Mouse (Mus musculus) intestine, embryonic 15.5 days (tissue): ENCODE data around the gene Ddx27. TPM values are rescaled to one million over a fixed set of nuclear protein-coding genes. Genes with fewer than 3 reads are reported as not detected.

Experiments used
- ATAC-seq: fragments of 200-750 bp; cut with Nextera tagmentation; 2 replicates; pipeline ENCODE4 v1.8.0; 2017; ENCODE audit warnings: moderate TSS enrichment, moderate library complexity
- H3K27ac ChIP-seq: fragments of 300-500 bp; sonication (generic); 2 replicates; pipeline ENCODE4 v1.5.1; 2015; ENCODE audit warnings: mild to moderate bottlenecking, inconsistent platforms
- H3K27me3 ChIP-seq: fragments of 300-500 bp; sonication (generic); replicated peaks from 2 replicates; pipeline ENCODE4 v1.6.1; 2015; ENCODE audit warnings: inconsistent platforms
- H3K36me3 ChIP-seq: fragments of 300-500 bp; sonication (generic); 2 replicates; pipeline ENCODE4 v1.6.1; 2015; ENCODE audit warnings: inconsistent platforms
- H3K4me1 ChIP-seq: fragments of 300-500 bp; sonication (generic); replicated peaks from 2 replicates; pipeline ENCODE4 v1.6.1; 2015; ENCODE audit warnings: inconsistent platforms
- H3K4me2 ChIP-seq: fragments of 300-500 bp; sonication (generic); replicated peaks from 2 replicates; pipeline ENCODE4 v1.6.1; 2015; ENCODE audit warnings: mild to moderate bottlenecking, inconsistent platforms
- H3K4me3 ChIP-seq: fragments of 300-500 bp; sonication (generic); replicated peaks from 2 replicates; pipeline ENCODE4 v1.5.1; 2015; ENCODE audit warnings: inconsistent platforms
- H3K9ac ChIP-seq: fragments of 300-500 bp; sonication (generic); 2 replicates; pipeline ENCODE4 v1.6.1; 2015; ENCODE audit warnings: inconsistent platforms
- H3K9me3 ChIP-seq: fragments of 300-500 bp; sonication (generic); 2 replicates; pipeline ENCODE4 v1.6.1; 2016; ENCODE audit warnings: inconsistent platforms
- WGBS: fragments of 180-500 bp; shearing (Covaris S2); methylation state at CpG from one replicate; pipeline ENCODE4 v1.1.7; 2015; 5-methylcytosine and 5-hydroxymethylcytosine counted together
- polyA plus RNA-seq: library from polyadenylated mRNA; unstranded; fragments of >200 nt; fragmentation: Nextera tagmentation; extraction: Ambion mirVana; gene quantifications from 2 replicates; pipeline ENCODE4 v1.2.1, GENCODE M21; 2015

Gene Ddx27
- 45.9 and 47.7 TPM in 2 replicates for polyA plus RNA-seq

- peak within 1 kb of the TSS; percentile 74; the same call in 1 of the 2 replicates for H3K27ac ChIP-seq
- peak within 1 kb of the TSS; percentile 83 for H3K4me2 ChIP-seq
- H3K4me3 ChIP-seq, result peak within 1 kb of the TSS; percentile 84
- no peaks in the 10 kb centered on the region for H3K9me3 ChIP-seq
- H3K4me1 ChIP-seq, result peaks cover 12% of the 10 kb centered on the region
- 1% methylated on average over 37 of the region's 37 CpGs for WGBS
- H3K9ac ChIP-seq, result peak within 1 kb of the TSS; percentile 79
- H3K27me3 ChIP-seq, result no peaks in the 10 kb centered on the region
- peaks cover 15% of the 10 kb centered on the region for H3K36me3 ChIP-seq
- peak; percentile 94 for ATAC-seq
These were observed at the start of gene Ddx27 for GRCm38 (mm10) chr2:167014702-167015381. Gene Ddx27 (plus strand): TSS chr2:167015193.

GRCm38 (mm10) chr2:166973153-166973552, 41.8 kb upstream of the Ddx27 start:
- H3K4me2 ChIP-seq, result no peak overlapping the region
- WGBS, result 37% methylated on average over 1 of the region's 1 CpGs
- H3K9me3 ChIP-seq, result no peaks in the 10 kb centered on the region
- H3K27me3 ChIP-seq, result no peaks in the 10 kb centered on the region
- H3K36me3 ChIP-seq, result no peaks in the 10 kb centered on the region
- H3K4me1 ChIP-seq, result no peaks in the 10 kb centered on the region; the same call in 1 of the 2 replicates
- no peak overlapping the region for H3K4me3 ChIP-seq
- no peak overlapping the region for H3K27ac ChIP-seq
- no peak for ATAC-seq
- H3K9ac ChIP-seq, result no peak overlapping the region

GRCm38 (mm10) chr2:166974177-166974872, 40.7 kb upstream of the Ddx27 start:
- H3K9ac ChIP-seq, result no peak overlapping the region
- no peaks in the 10 kb centered on the region for H3K36me3 ChIP-seq
- no peaks in the 10 kb centered on the region for H3K27me3 ChIP-seq
- WGBS, result 76% methylated on average over 6 of the region's 6 CpGs
- no peak overlapping the region for H3K4me2 ChIP-seq
- no peak for ATAC-seq
- H3K4me1 ChIP-seq, result no peaks in the 10 kb centered on the region; the same call in 1 of the 2 replicates
- H3K27ac ChIP-seq, result no peak overlapping the region
- no peak overlapping the region for H3K4me3 ChIP-seq
- H3K9me3 ChIP-seq, result no peaks in the 10 kb centered on the region

- no peaks in the 10 kb centered on the region for H3K9me3 ChIP-seq
- no peaks in the 10 kb centered on the region; the same call in 1 of the 2 replicates for H3K4me1 ChIP-seq
- no peak overlapping the region for H3K9ac ChIP-seq
- WGBS, result 70% methylated on average over 3 of the region's 3 CpGs
- H3K4me2 ChIP-seq, result no peak overlapping the region
- no peak overlapping the region for H3K27ac ChIP-seq
- no peak for ATAC-seq
- H3K27me3 ChIP-seq, result no peaks in the 10 kb centered on the region
- H3K36me3 ChIP-seq, result no peaks in the 10 kb centered on the region
- no peak overlapping the region for H3K4me3 ChIP-seq
These were observed 38.6 kb upstream of the Ddx27 start for GRCm38 (mm10) chr2:166976356-166976755.

- WGBS, result 83% methylated on average over 3 of the region's 3 CpGs
- Histone ChIP-seq H3K4me2 (no peak overlapping the region), H3K27ac (no peak overlapping the region), H3K9me3 (no peaks in the 10 kb centered on the region), H3K9ac (no peak overlapping the region), H3K4me1 (no peaks in the 10 kb centered on the region; the same call in 1 of the 2 replicates), H3K4me3 (no peak overlapping the region), H3K27me3 (no peaks in the 10 kb centered on the region), H3K36me3 (no peaks in the 10 kb centered on the region)
- ATAC-seq, result no peak
These were observed 37.5 kb upstream of the Ddx27 start for GRCm38 (mm10) chr2:166977490-166977889.

- H3K4me1 ChIP-seq, result no peaks in the 10 kb centered on the region
- H3K9me3 ChIP-seq, result no peaks in the 10 kb centered on the region
- no peak overlapping the region for H3K27ac ChIP-seq
- no peak overlapping the region for H3K4me3 ChIP-seq
- H3K9ac ChIP-seq, result no peak overlapping the region
- H3K36me3 ChIP-seq, result no peaks in the 10 kb centered on the region
- no peaks in the 10 kb centered on the region for H3K27me3 ChIP-seq
- H3K4me2 ChIP-seq, result no peak overlapping the region
- ATAC-seq, result no peak
- 66% methylated on average over 2 of the region's 2 CpGs for WGBS
These were observed 34.8 kb upstream of the Ddx27 start for GRCm38 (mm10) chr2:166980161-166980560.

GRCm38 (mm10) chr2:166983351-166983894, 31.6 kb upstream of the Ddx27 start:
- H3K4me3 ChIP-seq, result no peak overlapping the region
- H3K9ac ChIP-seq, result no peak overlapping the region
- WGBS, result 67% methylated on average over 4 of the region's 4 CpGs
- H3K36me3 ChIP-seq, result no peaks in the 10 kb centered on the region
- no peak overlapping the region for H3K27ac ChIP-seq
- ATAC-seq, result no peak
- H3K27me3 ChIP-seq, result no peaks in the 10 kb centered on the region
- no peaks in the 10 kb centered on the region for H3K4me1 ChIP-seq
- H3K9me3 ChIP-seq, result no peaks in the 10 kb centered on the region
- no peak overlapping the region for H3K4me2 ChIP-seq

GRCm38 (mm10) chr2:166990861-166991260, 24.1 kb upstream of the Ddx27 start:
- Histone ChIP-seq H3K4me2 (no peak overlapping the region), H3K9me3 (no peaks in the 10 kb centered on the region), H3K9ac (no peak overlapping the region), H3K4me1 (peaks cover 24% of the 10 kb centered on the region), H3K36me3 (no peaks in the 10 kb centered on the region), H3K27ac (no peak overlapping the region), H3K27me3 (no peaks in the 10 kb centered on the region), H3K4me3 (no peak overlapping the region)
- WGBS, result 73% methylated on average over 7 of the region's 7 CpGs
- ATAC-seq, result no peak

- Histone ChIP-seq H3K36me3 (no peaks in the 10 kb centered on the region), H3K27me3 (no peaks in the 10 kb centered on the region), H3K4me3 (no peak overlapping the region), H3K4me2 (no peak overlapping the region), H3K4me1 (peaks cover 24% of the 10 kb centered on the region), H3K9ac (no peak overlapping the region), H3K9me3 (no peaks in the 10 kb centered on the region), H3K27ac (no peak overlapping the region)
- ATAC-seq, result no peak
These were observed 23.0 kb upstream of the Ddx27 start for GRCm38 (mm10) chr2:166991945-166992344.

- Histone ChIP-seq H3K9me3 (no peaks in the 10 kb centered on the region), H3K36me3 (no peaks in the 10 kb centered on the region), H3K4me1 (peaks cover 24% of the 10 kb centered on the region), H3K4me3 (peak overlapping the region; percentile 97), H3K27ac (peak overlapping the region; percentile 96), H3K4me2 (peak overlapping the region; percentile 87), H3K9ac (peak overlapping the region; percentile 98), H3K27me3 (no peaks in the 10 kb centered on the region)
- ATAC-seq, result peak; percentile 26
- WGBS, result 1% methylated on average over 28 of the region's 28 CpGs
These were observed 19.8 kb upstream of the Ddx27 start for GRCm38 (mm10) chr2:166995021-166995795.

GRCm38 (mm10) chr2:166995796-166996532, 19.0 kb upstream of the Ddx27 start, which contains the start of gene Stau1:
Gene Stau1 (minus strand): TSS chr2:166996299.
- WGBS, result under 1% methylated on average over 83 of the region's 88 CpGs

More at GRCm38 (mm10) chr2:166995796-166996532, 19.0 kb upstream of the Ddx27 start, which contains the start of gene Stau1:
- H3K9me3 ChIP-seq, result no peaks in the 10 kb centered on the region
- no peaks in the 10 kb centered on the region for H3K27me3 ChIP-seq
- H3K36me3 ChIP-seq, result no peaks in the 10 kb centered on the region
- peak within 1 kb of the TSS; percentile 98 for H3K9ac ChIP-seq
- peak within 1 kb of the TSS; percentile 97 for H3K4me3 ChIP-seq
- ATAC-seq, result peak; percentile 99
- peak within 1 kb of the TSS; percentile 96 for H3K27ac ChIP-seq
- peak within 1 kb of the TSS; percentile 87 for H3K4me2 ChIP-seq
- H3K4me1 ChIP-seq, result peaks cover 19% of the 10 kb centered on the region
